Mouse (Mus musculus) stomach, postnatal 0 days (tissue): ENCODE measurements around the gene Sav1.

Experiments
- CTCF ChIP-seq: IDR thresholded peaks from 2 replicates; pipeline ENCODE4 v1.5.1; 2016; ENCODE audit warnings: antibody characterized with exemption, low read depth, mild to moderate bottlenecking, moderate library complexity
- EP300 ChIP-seq: optimal IDR thresholded peaks from 2 replicates; pipeline ENCODE3; 2016; ENCODE audit warnings: antibody characterized with exemption

DNA sequence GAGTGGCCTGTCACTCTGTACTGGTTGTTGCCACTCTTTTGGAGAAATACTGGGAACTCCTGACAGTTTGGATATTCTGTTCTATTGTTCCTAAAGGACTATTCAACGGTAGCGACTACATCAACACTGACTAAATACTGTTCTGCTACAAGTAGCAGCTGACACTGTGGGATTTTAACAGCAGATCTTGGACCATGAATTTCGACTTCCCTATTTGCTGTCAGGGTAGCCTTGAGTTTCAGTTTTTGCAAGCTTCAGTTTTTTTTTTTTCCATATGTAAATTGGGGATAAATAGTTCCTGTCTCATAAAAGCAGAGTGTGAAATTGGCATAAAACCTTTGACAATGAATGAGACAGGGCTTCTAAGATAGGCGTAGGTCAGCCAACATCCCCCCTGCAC is 23.6 kb upstream of the Sav1 start:
- TF ChIP-seq CTCF: no peak
- no peak for TF ChIP-seq EP300
